Mouse (Mus musculus) stomach, postnatal 0 days (tissue): ENCODE measurements around the gene Cblb.

ENCODE experiments used
- CTCF ChIP-seq: IDR thresholded peaks from 2 replicates; pipeline ENCODE4 v1.5.1; 2016; ENCODE audit warnings: antibody characterized with exemption, low read depth, mild to moderate bottlenecking, moderate library complexity
- EP300 ChIP-seq: optimal IDR thresholded peaks from 2 replicates; pipeline ENCODE3; 2016; ENCODE audit warnings: antibody characterized with exemption

DNA sequence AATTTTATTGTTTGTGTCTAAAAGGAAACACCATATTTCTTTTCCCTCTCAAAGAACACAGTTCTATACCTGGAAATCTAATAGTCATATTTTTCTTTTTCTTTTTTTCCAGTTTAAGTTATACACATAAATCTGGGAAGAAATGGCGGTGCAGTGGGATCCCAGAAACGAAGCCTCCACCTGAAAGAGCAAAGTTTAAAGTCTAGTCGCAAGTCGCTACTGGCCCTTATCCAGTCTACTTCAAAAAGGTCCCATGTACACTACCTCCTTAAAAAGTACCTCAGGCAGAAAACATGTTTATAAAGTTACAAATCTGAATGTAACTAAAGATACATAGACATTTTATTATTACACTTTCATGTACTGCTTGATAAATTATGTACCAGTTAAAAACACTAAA, 219.2 kb downstream of the Cblb start:
- TF ChIP-seq EP300 (no peak), CTCF (no peak)
